Mouse (Mus musculus) C2C12 (cell line): ENCODE measurements around the gene Adipor2.

Source experiments
- CEBPB ChIP-seq: IDR thresholded peaks from one replicate; pipeline ENCODE4 v1.6.1; 2011; ENCODE audit warnings: low read depth, mild to moderate bottlenecking, control low read depth, moderate library complexity
- CTCF ChIP-seq: IDR thresholded peaks from one replicate; pipeline ENCODE4 v1.5.1; 2011; ENCODE audit not compliant: control insufficient read depth, insufficient read depth, insufficient read length
- FOSL1 ChIP-seq: IDR thresholded peaks from one replicate; pipeline ENCODE4 v1.8.0; 2011; ENCODE audit warnings: mild to moderate bottlenecking, low read length; ENCODE audit not compliant: poor library complexity, insufficient read depth, severe bottlenecking
- MAX ChIP-seq: IDR thresholded peaks from one replicate; pipeline ENCODE4 v1.6.1; 2011; ENCODE audit warnings: mild to moderate bottlenecking, control low read depth
- MYOD1 ChIP-seq: IDR thresholded peaks from one replicate; pipeline ENCODE4 v1.6.1; 2011; ENCODE audit warnings: low read depth; ENCODE audit not compliant: control insufficient read depth, insufficient read length
- MYOG ChIP-seq: IDR thresholded peaks from one replicate; pipeline ENCODE4 v1.6.1; 2011; ENCODE audit not compliant: control insufficient read depth, insufficient read length; ENCODE audit errors: extremely low read depth
- USF1 ChIP-seq: IDR thresholded peaks from one replicate; pipeline ENCODE4 v1.6.1; 2011; ENCODE audit warnings: low read depth, mild to moderate bottlenecking, control low read depth, moderate library complexity

- no peak for TF ChIP-seq USF1
- no peak for TF ChIP-seq CTCF
- TF ChIP-seq MYOG = no peak
- no peak for TF ChIP-seq MAX
- no peak for TF ChIP-seq MYOD1
- TF ChIP-seq CEBPB = no peak
- no peak for TF ChIP-seq FOSL1
Measured at GRCm38 (mm10) chr6:119401545-119402304, 15.8 kb downstream of the Adipor2 start.
